Mouse (Mus musculus): ENCODE results near the gene Gm45233. TPM values are rescaled to one million over a fixed set of nuclear protein-coding genes. Genes with fewer than 3 reads are reported as not detected.

The Gm45233 gene
- polyA plus RNA-seq, 1 experiment from 2014 or later = 0.42 TPM

GRCm38 (mm10) chr7:43462851-43463250 lies 18.9 kb downstream of the Gm45233 start, which contains the start of gene Vsig10l:
Vsig10l (plus strand) TSS chr7:43463151.
- ATAC-seq = no peak
- Histone ChIP-seq H3K9ac (replicated peaks; ENCODE audit: low read depth, low read length) (no peak within 1 kb of the TSS), H3K36me3 (ENCODE audit: control insufficient read depth, insufficient read depth) (no peaks in the 10 kb centered on the region), H3K4me3 (replicated peaks; ENCODE audit: low read length) (no peak within 1 kb of the TSS), H3K27me3 (replicated peaks; ENCODE audit: control insufficient read depth, insufficient read depth, low read length) (no peaks in the 10 kb centered on the region), H3K27ac (ENCODE audit: low read length) (no peak within 1 kb of the TSS), H3K4me2 (ENCODE audit: low read length) (no peak within 1 kb of the TSS), H3K4me1 (replicated peaks; ENCODE audit: control insufficient read depth, insufficient read depth, low read length) (peaks cover 14% of the 10 kb centered on the region), H3K9me3 (ENCODE audit: control insufficient read depth, low read length) (no peaks in the 10 kb centered on the region)
- WGBS = 47% methylated on average over 4 of the region's 4 CpGs

GRCm38 (mm10) chr7:43463976-43464375 lies 20.0 kb downstream of the Gm45233 start:
- Histone ChIP-seq H3K36me3 (ENCODE audit: control insufficient read depth, insufficient read depth) (no peaks in the 10 kb centered on the region), H3K27ac (ENCODE audit: low read length) (no peak overlapping the region), H3K4me3 (replicated peaks; ENCODE audit: low read length) (no peak overlapping the region), H3K9me3 (ENCODE audit: control insufficient read depth, low read length) (no peaks in the 10 kb centered on the region), H3K4me2 (ENCODE audit: low read length) (no peak overlapping the region), H3K27me3 (replicated peaks; ENCODE audit: control insufficient read depth, insufficient read depth, low read length) (no peaks in the 10 kb centered on the region), H3K9ac (replicated peaks; ENCODE audit: low read depth, low read length) (no peak overlapping the region), H3K4me1 (replicated peaks; ENCODE audit: control insufficient read depth, insufficient read depth, low read length) (peaks cover 14% of the 10 kb centered on the region)
- ATAC-seq = no peak
- WGBS = 77% methylated on average over 7 of the region's 7 CpGs

GRCm38 (mm10) chr7:43464864-43465343 lies 21.0 kb downstream of the Gm45233 start:
- no peak for ATAC-seq
- Histone ChIP-seq H3K27me3 (replicated peaks; ENCODE audit: control insufficient read depth, insufficient read depth, low read length) (no peaks in the 10 kb centered on the region), H3K4me1 (replicated peaks; ENCODE audit: control insufficient read depth, insufficient read depth, low read length) (peaks cover 14% of the 10 kb centered on the region), H3K9ac (replicated peaks; ENCODE audit: low read depth, low read length) (peak overlapping the region; percentile 51), H3K4me3 (replicated peaks; ENCODE audit: low read length) (peak overlapping the region; percentile 52), H3K36me3 (ENCODE audit: control insufficient read depth, insufficient read depth) (no peaks in the 10 kb centered on the region), H3K9me3 (ENCODE audit: control insufficient read depth, low read length) (no peaks in the 10 kb centered on the region), H3K4me2 (ENCODE audit: low read length) (peak overlapping the region; percentile 76), H3K27ac (ENCODE audit: low read length) (no peak overlapping the region)
- WGBS = 6% methylated on average over 35 of the region's 35 CpGs

- Histone ChIP-seq H3K27me3 (replicated peaks; ENCODE audit: control insufficient read depth, insufficient read depth, low read length) (no peaks in the 10 kb centered on the region), H3K27ac (ENCODE audit: low read length) (no peak overlapping the region), H3K36me3 (ENCODE audit: control insufficient read depth, insufficient read depth) (no peaks in the 10 kb centered on the region), H3K9me3 (ENCODE audit: control insufficient read depth, low read length) (no peaks in the 10 kb centered on the region), H3K9ac (replicated peaks; ENCODE audit: low read depth, low read length) (peak overlapping the region; percentile 51), H3K4me1 (replicated peaks; ENCODE audit: control insufficient read depth, insufficient read depth, low read length) (peaks cover 14% of the 10 kb centered on the region), H3K4me3 (replicated peaks; ENCODE audit: low read length) (peak overlapping the region; percentile 52), H3K4me2 (ENCODE audit: low read length) (peak overlapping the region; percentile 76)
- ATAC-seq = peak; percentile 84
- under 1% methylated on average over 33 of the region's 33 CpGs for WGBS
These were observed 21.6 kb downstream of the Gm45233 start for GRCm38 (mm10) chr7:43465344-43466098.

GRCm38 (mm10) chr7:43466099-43466694 lies 22.3 kb downstream of the Gm45233 start:
- no peaks in the 10 kb centered on the region for H3K9me3 ChIP-seq (ENCODE audit: control insufficient read depth, low read length)
- ATAC-seq = peak; percentile 59
- H3K9ac ChIP-seq (replicated peaks; ENCODE audit: low read depth, low read length) = peak overlapping the region; percentile 47
- no peaks in the 10 kb centered on the region for H3K36me3 ChIP-seq (ENCODE audit: control insufficient read depth, insufficient read depth)
- H3K4me3 ChIP-seq (replicated peaks; ENCODE audit: low read length) = peak overlapping the region; percentile 52
- no peaks in the 10 kb centered on the region for H3K27me3 ChIP-seq (replicated peaks; ENCODE audit: control insufficient read depth, insufficient read depth, low read length)
- peak overlapping the region; percentile 76 for H3K4me2 ChIP-seq (ENCODE audit: low read length)
- WGBS = under 1% methylated on average over 33 of the region's 33 CpGs
- peaks cover 14% of the 10 kb centered on the region for H3K4me1 ChIP-seq (replicated peaks; ENCODE audit: control insufficient read depth, insufficient read depth, low read length)
- no peak overlapping the region for H3K27ac ChIP-seq (ENCODE audit: low read length)

GRCm38 (mm10) chr7:43470373-43470772 lies 26.4 kb downstream of the Gm45233 start:
- no peaks in the 10 kb centered on the region for H3K36me3 ChIP-seq (ENCODE audit: control insufficient read depth, insufficient read depth)
- H3K27ac ChIP-seq (ENCODE audit: low read length) = no peak overlapping the region
- no peak overlapping the region for H3K4me2 ChIP-seq (ENCODE audit: low read length)
- no peaks in the 10 kb centered on the region for H3K27me3 ChIP-seq (replicated peaks; ENCODE audit: control insufficient read depth, insufficient read depth, low read length)
- no peak for ATAC-seq
- H3K4me3 ChIP-seq (replicated peaks; ENCODE audit: low read length) = no peak overlapping the region
- H3K9ac ChIP-seq (replicated peaks; ENCODE audit: low read depth, low read length) = no peak overlapping the region
- peaks cover 10% of the 10 kb centered on the region for H3K4me1 ChIP-seq (replicated peaks; ENCODE audit: control insufficient read depth, insufficient read depth, low read length)
- no peaks in the 10 kb centered on the region for H3K9me3 ChIP-seq (ENCODE audit: control insufficient read depth, low read length)
- WGBS = 34% methylated on average over 8 of the region's 8 CpGs

- H3K27me3 ChIP-seq (replicated peaks; ENCODE audit: control insufficient read depth, insufficient read depth, low read length) = no peaks in the 10 kb centered on the region
- H3K4me1 ChIP-seq (replicated peaks; ENCODE audit: control insufficient read depth, insufficient read depth, low read length) = no peaks in the 10 kb centered on the region; the same call in 1 of the 2 replicates
- H3K27ac ChIP-seq (ENCODE audit: low read length) = no peak overlapping the region
- no peak overlapping the region for H3K4me2 ChIP-seq (ENCODE audit: low read length)
- no peak overlapping the region for H3K9ac ChIP-seq (replicated peaks; ENCODE audit: low read depth, low read length)
- no peaks in the 10 kb centered on the region for H3K9me3 ChIP-seq (ENCODE audit: control insufficient read depth, low read length)
- H3K4me3 ChIP-seq (replicated peaks; ENCODE audit: low read length) = no peak overlapping the region
- 18% methylated on average over 23 of the region's 23 CpGs for WGBS
- no peak for ATAC-seq
- H3K36me3 ChIP-seq (ENCODE audit: control insufficient read depth, insufficient read depth) = peaks cover 5% of the 10 kb centered on the region; the same call in 1 of the 2 replicates
These were observed 31.8 kb downstream of the Gm45233 start for GRCm38 (mm10) chr7:43475706-43476105.

- peaks cover 5% of the 10 kb centered on the region; the same call in 1 of the 2 replicates for H3K36me3 ChIP-seq (ENCODE audit: control insufficient read depth, insufficient read depth)
- H3K9ac ChIP-seq (replicated peaks; ENCODE audit: low read depth, low read length) = no peak overlapping the region
- 20% methylated on average over 13 of the region's 13 CpGs for WGBS
- no peaks in the 10 kb centered on the region for H3K27me3 ChIP-seq (replicated peaks; ENCODE audit: control insufficient read depth, insufficient read depth, low read length)
- H3K9me3 ChIP-seq (ENCODE audit: control insufficient read depth, low read length) = no peaks in the 10 kb centered on the region
- no peak overlapping the region for H3K4me2 ChIP-seq (ENCODE audit: low read length)
- no peak overlapping the region for H3K27ac ChIP-seq (ENCODE audit: low read length)
- H3K4me1 ChIP-seq (replicated peaks; ENCODE audit: control insufficient read depth, insufficient read depth, low read length) = no peaks in the 10 kb centered on the region; the same call in 1 of the 2 replicates
- no peak for ATAC-seq
- H3K4me3 ChIP-seq (replicated peaks; ENCODE audit: low read length) = no peak overlapping the region
These were observed 32.4 kb downstream of the Gm45233 start for GRCm38 (mm10) chr7:43476376-43476775.

- no peak overlapping the region for H3K27ac ChIP-seq (ENCODE audit: low read length)
- H3K4me2 ChIP-seq (ENCODE audit: low read length) = no peak overlapping the region
- peaks cover 2% of the 10 kb centered on the region; the same call in 1 of the 2 replicates for H3K36me3 ChIP-seq (ENCODE audit: control insufficient read depth, insufficient read depth)
- H3K27me3 ChIP-seq (replicated peaks; ENCODE audit: control insufficient read depth, insufficient read depth, low read length) = no peaks in the 10 kb centered on the region
- no peak overlapping the region for H3K9ac ChIP-seq (replicated peaks; ENCODE audit: low read depth, low read length)
- no peaks in the 10 kb centered on the region for H3K9me3 ChIP-seq (ENCODE audit: control insufficient read depth, low read length)
- H3K4me1 ChIP-seq (replicated peaks; ENCODE audit: control insufficient read depth, insufficient read depth, low read length) = peaks cover 8% of the 10 kb centered on the region
- ATAC-seq = no peak
- 58% methylated on average over 3 of the region's 3 CpGs for WGBS
- H3K4me3 ChIP-seq (replicated peaks; ENCODE audit: low read length) = no peak overlapping the region
These were observed 37.3 kb downstream of the Gm45233 start for GRCm38 (mm10) chr7:43481191-43481590.

All from forebrain, embryonic 16.5 days (tissue).